Mouse (Mus musculus): ENCODE data around the gene Fbxw27. TPM values are rescaled to one million over a fixed set of nuclear protein-coding genes. Genes with fewer than 3 reads are reported as not detected.

The Fbxw27 gene
- total RNA-seq, 2 experiments from 2014 or later = not detected

Other genes with a start within 250 kb of the Fbxw27 start
- not detected in 2 replicates for gene Fbxw15, start 222.4 kb downstream of the Fbxw27 start, total RNA-seq (2015; ENCODE audit: low replicate concordance)
- not detected in 2 replicates for gene Fbxw15, start 222.4 kb downstream of the Fbxw27 start, total RNA-seq (2017; ENCODE audit: low replicate concordance)
- not detected in 2 replicates for gene Fbxw24, start 164.6 kb downstream of the Fbxw27 start, total RNA-seq (2015; ENCODE audit: low replicate concordance)
- gene Fbxw24, start 164.6 kb downstream of the Fbxw27 start, total RNA-seq (2017; ENCODE audit: low replicate concordance) = not detected in 2 replicates
- not detected in 2 replicates for gene Fbxw25, start 126.0 kb downstream of the Fbxw27 start, total RNA-seq (2015; ENCODE audit: low replicate concordance)
- not detected in 2 replicates for gene Fbxw25, start 126.0 kb downstream of the Fbxw27 start, total RNA-seq (2017; ENCODE audit: low replicate concordance)
- not detected in 2 replicates for gene Fbxw18, start 88.0 kb downstream of the Fbxw27 start, total RNA-seq (2015; ENCODE audit: low replicate concordance)
- gene Fbxw18, start 88.0 kb downstream of the Fbxw27 start, total RNA-seq (2017; ENCODE audit: low replicate concordance) = not detected in 2 replicates
- not detected in 2 replicates for gene Fbxw26, start 44.6 kb downstream of the Fbxw27 start, total RNA-seq (2015; ENCODE audit: low replicate concordance)
- not detected in 2 replicates for gene Fbxw26, start 44.6 kb downstream of the Fbxw27 start, total RNA-seq (2017; ENCODE audit: low replicate concordance)
- not detected in 2 replicates for gene Spink8, start 21.6 kb upstream of the Fbxw27 start, total RNA-seq (2015; ENCODE audit: low replicate concordance)
- not detected in 2 replicates for gene Spink8, start 21.6 kb upstream of the Fbxw27 start, total RNA-seq (2017; ENCODE audit: low replicate concordance)
- gene Nme6, start 42.1 kb upstream of the Fbxw27 start, total RNA-seq (2015; ENCODE audit: low replicate concordance) = 14.4 and 17.6 TPM in 2 replicates
- gene Nme6, start 42.1 kb upstream of the Fbxw27 start, total RNA-seq (2017; ENCODE audit: low replicate concordance) = 5.6 and 13.3 TPM in 2 replicates
- 1,587 and 1,606 TPM in 2 replicates for gene Camp, start 58.9 kb upstream of the Fbxw27 start, total RNA-seq (2015; ENCODE audit: low replicate concordance)
- 742 and 898 TPM in 2 replicates for gene Camp, start 58.9 kb upstream of the Fbxw27 start, total RNA-seq (2017; ENCODE audit: low replicate concordance)
- 10.0 and 11.1 TPM in 2 replicates for gene Cdc25a, start 84.9 kb upstream of the Fbxw27 start, total RNA-seq (2015; ENCODE audit: low replicate concordance)
- 13.5 and 15.8 TPM in 2 replicates for gene Cdc25a, start 84.9 kb upstream of the Fbxw27 start, total RNA-seq (2017; ENCODE audit: low replicate concordance)
- gene Map4, start 140.8 kb upstream of the Fbxw27 start, total RNA-seq (2015; ENCODE audit: low replicate concordance) = 12.1 and 14.2 TPM in 2 replicates
- gene Map4, start 140.8 kb upstream of the Fbxw27 start, total RNA-seq (2017; ENCODE audit: low replicate concordance) = 6.0 and 10.5 TPM in 2 replicates